Mouse (Mus musculus): ENCODE measurements around the gene Tsen54.

DNA sequence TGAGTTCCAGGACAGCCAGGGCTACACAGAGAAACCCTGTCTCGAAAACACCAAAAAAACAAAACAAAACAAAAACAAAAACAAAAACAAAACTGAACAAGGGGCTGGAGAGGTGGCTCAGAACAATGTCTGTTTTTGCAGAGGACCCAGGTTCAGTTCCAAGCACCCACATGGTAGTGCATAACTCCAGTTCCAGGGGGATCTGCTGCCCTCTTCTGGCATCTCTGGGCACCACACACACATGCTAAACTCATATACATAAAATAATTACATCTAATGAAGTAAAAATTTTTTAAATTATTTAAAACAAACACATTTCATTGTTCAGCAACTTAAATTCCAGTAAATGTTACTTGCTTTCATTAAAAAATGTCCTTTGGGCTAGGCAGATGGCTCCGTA, 31.3 kb downstream of the Tsen54 start:
- TF ChIP-seq TCF3 (IDR thresholded peaks at IDR 0.05; ENCODE audit: insufficient read length, low read depth) (no peak), TCF12 (IDR thresholded peaks at IDR 0.05; ENCODE audit: insufficient read depth, poor library complexity, severe bottlenecking) (no peak), POLR2A (IDR thresholded peaks at IDR 0.05; ENCODE audit: insufficient read length, low read depth) (no peak), E2F4 (IDR thresholded peaks at IDR 0.05; ENCODE audit: insufficient read depth) (no peak), MAX (IDR thresholded peaks at IDR 0.05; ENCODE audit: low read depth) (no peak), MYOD1 (IDR thresholded peaks at IDR 0.05; ENCODE audit: control insufficient read depth in 1 of 3, insufficient read length in 2 of 3, low read depth in 2 of 3) (no peak), CEBPB (IDR thresholded peaks at IDR 0.05; ENCODE audit: insufficient read depth, poor library complexity, severe bottlenecking) (no peak), MYOG (IDR thresholded peaks at IDR 0.05; ENCODE audit: control insufficient read depth in 1 of 3, insufficient read depth in 1 of 3, insufficient read length in 2 of 3, low read depth in 2 of 3) (no peak), REST (IDR thresholded peaks at IDR 0.05; ENCODE audit: insufficient read depth, insufficient read length) (no peak)

All from myocyte (in vitro differentiated cells).